Mouse (Mus musculus) thymus, postnatal 36 days (tissue): ENCODE results near the gene Ncstn.
A peak's percentile ranks its signal among the peaks of the same experiment; 100 is the strongest.

Experiments used
- DNase-seq, 2 experiments: peaks; one replicate each; pipeline ENCODE4 v3.0.0; 2022; ENCODE audit warnings: mixed read lengths in 2 of 2

Gene Ncstn

GRCm38 (mm10) chr1:172071556-172071955 lies 11.0 kb downstream of the Ncstn start:
- DNase-seq = no peak

DNA sequence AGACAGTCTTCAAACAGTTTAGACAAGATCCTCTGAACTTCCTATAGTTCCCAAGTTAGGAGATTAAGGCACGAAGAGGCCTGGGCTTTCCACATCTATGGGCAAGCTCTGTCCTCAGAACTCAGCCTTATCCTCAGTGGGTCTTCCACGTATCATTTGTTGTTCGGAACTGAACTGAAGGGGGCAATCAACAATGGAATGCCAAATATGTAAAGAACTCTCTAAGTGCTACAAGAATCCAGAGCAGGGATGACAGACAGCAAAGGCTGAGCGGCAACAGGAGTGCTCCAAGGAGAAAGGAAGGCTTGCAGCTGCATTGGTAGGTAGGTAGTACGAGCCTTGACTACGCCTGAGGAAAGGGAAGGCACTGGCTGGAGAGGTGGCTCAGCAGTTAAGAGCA lies 12.4 kb downstream of the Ncstn start:
- no peak for DNase-seq

GRCm38 (mm10) chr1:172064613-172065141 lies 17.9 kb downstream of the Ncstn start:
- no peak for DNase-seq

DNA sequence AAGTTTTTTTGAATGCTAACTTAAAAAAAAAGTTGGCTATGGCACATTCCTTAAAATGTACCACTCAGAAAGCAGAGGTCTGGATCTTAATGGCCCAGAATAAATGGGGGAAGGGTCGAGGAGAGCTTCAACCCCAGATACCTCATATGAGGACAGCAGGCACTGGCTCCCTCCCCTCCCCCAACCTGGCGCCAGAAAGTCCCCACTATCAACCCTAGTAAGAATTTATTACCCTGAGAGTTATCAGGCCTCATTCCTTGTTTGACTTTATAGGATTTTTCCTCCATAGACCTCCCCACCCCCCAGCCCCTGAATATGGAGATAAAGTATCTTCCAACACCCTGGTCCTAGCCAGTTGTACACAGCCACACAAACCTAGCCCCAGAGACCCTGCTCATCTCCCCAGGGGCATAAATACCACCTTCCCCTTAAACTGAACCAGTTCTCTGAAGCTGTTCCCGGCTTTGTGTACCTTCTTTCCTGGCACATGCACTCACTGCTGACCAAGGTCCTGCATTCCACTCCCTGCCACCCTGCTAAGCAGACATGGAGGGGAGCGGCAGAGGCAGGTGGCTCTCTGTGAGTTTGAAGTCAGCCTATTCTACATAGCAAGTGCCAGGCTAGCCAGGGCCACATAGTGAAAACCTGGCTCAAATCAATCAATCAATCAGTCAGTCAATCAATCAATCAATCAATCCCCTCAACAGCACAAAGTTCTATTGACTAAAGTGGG lies 19.1 kb downstream of the Ncstn start:
- DNase-seq = no peak

DNA sequence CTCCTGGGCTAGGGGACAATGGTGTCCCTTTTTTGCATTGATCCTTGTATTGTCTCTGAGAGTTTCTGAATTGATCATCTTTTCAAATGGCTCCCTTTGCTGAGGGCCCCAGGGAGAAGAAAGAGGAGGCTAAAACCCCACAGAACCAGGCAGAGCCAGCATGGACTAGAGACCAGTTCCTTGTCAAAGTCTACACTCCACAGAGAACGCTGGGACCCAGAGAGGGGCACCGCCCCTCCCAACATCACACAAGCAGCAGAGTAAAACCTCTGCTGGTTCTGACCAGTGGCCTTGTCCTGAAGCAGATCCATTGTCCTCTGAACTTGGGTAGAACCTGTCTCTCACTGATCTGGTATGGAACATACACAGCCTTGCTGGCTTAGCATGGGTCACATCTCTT lies 20.5 kb downstream of the Ncstn start:
- DNase-seq = no peak

- DNase-seq = no peak
These were observed 21.4 kb downstream of the Ncstn start for GRCm38 (mm10) chr1:172061217-172061616.

GRCm38 (mm10) chr1:172060659-172061058 lies 21.9 kb downstream of the Ncstn start:
- DNase-seq = no peak

DNA sequence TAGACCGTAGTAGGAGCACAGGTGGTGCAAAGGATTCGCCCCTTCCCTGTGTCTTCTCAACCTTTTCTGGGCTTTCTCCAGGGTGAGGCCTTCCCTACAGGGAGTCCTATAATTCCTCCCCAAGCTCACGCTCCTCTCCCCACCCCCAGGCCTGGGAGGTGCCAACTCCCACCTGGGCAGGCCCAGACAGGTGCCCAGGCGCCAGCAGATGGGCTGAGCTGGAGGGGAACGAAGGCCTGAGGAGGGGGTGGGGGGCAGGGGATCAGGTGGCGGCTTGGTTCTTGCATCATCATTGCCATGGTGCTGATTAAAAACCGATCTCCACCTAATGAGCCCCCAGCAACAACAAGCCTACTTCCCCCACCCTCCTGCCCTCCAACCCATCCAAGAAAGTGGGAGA lies 23.7 kb downstream of the Ncstn start:
- no peak for DNase-seq

DNA sequence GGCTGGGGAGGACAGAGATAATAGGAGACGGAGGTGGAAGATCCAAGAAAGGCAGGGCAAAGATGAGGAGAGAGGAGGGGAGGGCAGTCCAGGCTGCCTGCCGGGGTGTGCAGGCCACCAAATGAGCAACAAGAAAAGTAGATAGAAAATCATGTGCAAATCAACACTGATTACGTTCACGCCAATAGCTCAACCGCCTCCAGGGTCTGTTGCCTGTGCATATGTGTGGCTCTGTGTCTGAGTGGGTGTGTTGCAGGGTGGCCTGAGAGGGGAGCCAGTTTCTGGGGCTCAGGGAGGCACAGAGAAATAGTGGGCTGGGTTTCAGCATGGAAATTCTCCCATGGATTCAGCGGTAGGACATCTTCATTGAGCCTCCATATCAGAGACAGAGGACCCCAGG lies 24.3 kb downstream of the Ncstn start:
- no peak for DNase-seq

DNA sequence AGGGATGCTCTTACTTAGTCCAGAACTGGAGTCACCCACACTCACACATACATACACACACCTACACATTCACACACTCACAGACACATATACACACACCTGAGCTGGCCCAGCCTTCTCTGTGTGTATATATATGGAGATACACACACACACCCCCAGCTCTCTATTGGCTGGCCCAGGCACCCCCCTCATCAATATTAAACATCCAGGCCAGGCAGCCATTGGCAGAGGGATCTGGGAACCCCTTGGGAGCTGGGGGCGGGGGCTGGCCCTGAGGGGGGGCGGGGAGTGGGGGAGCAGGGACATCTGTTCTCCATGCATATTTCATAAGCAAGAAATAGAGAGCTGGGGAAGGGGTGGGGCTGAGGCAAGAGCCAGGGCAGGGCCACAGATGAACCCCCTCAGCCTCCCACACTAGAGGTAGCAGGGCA lies 25.1 kb downstream of the Ncstn start, which contains the start of gene Nhlh1:
Gene Nhlh1 (minus strand): TSS at position 83 of the 431 bp plus-strand sequence.
- DNase-seq = no peak

DNA sequence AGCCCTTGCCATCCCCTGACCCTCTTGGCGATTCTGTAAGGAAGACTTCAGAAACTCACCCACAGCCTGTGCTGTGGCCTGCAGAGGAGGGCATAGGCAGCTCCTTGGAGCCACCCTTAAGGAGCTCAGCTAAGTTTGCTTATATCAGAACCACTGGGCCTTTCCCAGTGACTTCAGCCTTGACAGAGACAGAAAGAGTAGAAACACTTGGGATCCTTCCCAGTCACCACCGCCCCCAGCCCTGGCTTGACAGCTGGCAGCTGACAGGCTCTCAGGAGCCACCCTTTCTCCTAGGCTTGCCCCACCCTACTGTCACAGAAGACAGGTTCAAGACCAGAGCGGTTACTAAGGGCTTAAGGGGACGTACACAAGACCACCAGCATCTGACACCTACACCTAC lies 26.3 kb downstream of the Ncstn start:
- no peak for DNase-seq

- DNase-seq = no peak
These were observed 28.8 kb downstream of the Ncstn start for GRCm38 (mm10) chr1:172053541-172054440.

GRCm38 (mm10) chr1:172052766-172053279 lies 29.8 kb downstream of the Ncstn start:
- no peak for DNase-seq

- DNase-seq = no peak
These were observed 33.3 kb downstream of the Ncstn start for GRCm38 (mm10) chr1:172049131-172049782.

- no peak for DNase-seq
These were observed 34.3 kb downstream of the Ncstn start for GRCm38 (mm10) chr1:172048241-172048734.

- DNase-seq = peak; percentile 70 to 74
These were observed 35.7 kb downstream of the Ncstn start for GRCm38 (mm10) chr1:172046938-172047337.

DNA sequence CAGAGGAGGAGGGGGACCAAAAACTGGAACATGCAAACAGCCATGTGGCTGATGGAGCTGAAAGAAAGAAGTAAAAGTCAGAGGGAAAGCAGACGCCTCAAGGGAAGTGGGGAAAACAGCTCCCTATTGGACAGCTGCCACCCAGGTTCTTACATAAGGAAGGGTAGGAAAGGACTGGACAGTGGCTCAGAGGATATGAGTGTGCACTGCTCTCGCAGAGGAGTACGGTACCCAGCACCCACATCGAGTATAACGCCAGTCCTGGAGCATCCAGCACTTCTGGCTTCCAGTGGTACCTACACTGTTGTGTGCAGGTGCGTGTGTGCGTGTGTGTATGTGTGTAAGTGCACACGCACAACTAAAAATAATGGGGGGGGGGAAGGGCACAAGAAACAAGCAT lies 36.2 kb downstream of the Ncstn start:
- DNase-seq = no peak

DNA sequence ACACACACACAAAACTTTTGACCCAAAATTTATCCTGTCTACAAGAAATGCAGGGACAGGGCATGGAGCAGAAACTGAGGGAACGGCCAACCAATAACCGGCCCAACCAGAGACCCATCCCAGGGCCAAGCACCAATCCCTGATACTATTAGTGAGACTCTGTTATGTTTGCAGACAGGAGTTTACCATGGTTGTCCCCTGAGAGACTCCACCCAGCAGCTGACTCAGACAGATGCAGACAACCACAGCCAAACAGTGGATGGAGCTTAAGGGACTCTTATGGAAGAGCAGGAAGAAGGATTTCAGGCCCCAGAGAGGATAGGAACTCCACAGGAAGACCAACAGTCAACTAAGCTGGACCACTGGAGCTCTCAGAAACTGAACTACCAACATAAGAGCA lies 52.7 kb downstream of the Ncstn start:
- no peak for DNase-seq

DNA sequence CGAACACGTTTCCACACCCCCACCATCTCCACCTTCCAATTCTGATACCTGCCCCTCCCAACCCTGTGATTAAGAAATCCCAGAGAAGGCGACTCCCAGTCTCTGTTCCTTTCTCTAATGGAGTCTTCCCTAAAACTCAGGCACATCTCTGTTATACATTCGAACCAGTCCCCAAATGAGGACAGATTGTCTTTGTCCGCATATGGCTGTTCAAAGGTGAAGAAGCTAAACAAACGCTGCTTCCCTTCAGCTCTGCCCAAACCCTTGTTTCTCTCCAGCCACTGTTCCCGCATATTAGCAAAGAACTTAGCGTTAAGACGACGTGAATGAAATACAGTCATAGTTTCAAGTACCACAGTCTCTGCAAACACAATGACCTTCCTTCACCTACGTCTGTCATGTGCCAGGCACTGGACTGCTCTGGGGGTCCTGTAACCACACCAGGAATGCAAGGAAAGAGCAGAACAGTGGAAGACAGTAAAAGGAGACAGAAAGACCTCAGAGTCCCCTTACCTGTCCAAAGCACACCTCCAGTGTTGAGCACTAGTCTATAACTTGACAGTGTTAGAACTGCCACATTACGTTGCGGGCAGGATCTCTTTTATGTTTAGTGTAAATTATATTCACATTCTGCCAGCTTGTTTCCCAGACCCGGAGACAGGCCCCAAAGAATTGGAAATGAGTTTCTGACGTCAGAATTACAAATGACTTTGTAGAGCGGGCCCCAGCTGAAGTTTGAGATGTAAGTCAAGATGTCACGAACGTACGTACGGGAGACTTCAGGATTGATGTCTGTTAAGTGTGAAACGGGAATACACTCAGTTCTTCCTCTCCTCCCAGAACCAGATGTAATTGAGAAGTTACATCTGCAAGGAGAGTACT lies 54.0 kb downstream of the Ncstn start, which contains the start of gene Vangl2:
Gene Vangl2 (minus strand): TSS at position 51 of the 882 bp plus-strand sequence.
- DNase-seq = no peak

- no peak for DNase-seq
These were observed 54.8 kb downstream of the Ncstn start for GRCm38 (mm10) chr1:172027809-172028102.

- DNase-seq = peak; percentile 87 to 91
These were observed 55.4 kb downstream of the Ncstn start for GRCm38 (mm10) chr1:172027010-172027808.
